Mouse (Mus musculus) ES-CJ7 (cell line): ENCODE measurements at regions not wholly inside any gene's neighbourhood (a gene's known extent, or its start where the extent isn't known, plus 50 kb on each side); places are given as distances from the start of the nearest gene placed in this dataset.

Experiments
- DNase-seq: peaks from one replicate; pipeline ENCODE4 v3.0.0; 2011; ENCODE audit warnings: low read depth, low spot score

DNA sequence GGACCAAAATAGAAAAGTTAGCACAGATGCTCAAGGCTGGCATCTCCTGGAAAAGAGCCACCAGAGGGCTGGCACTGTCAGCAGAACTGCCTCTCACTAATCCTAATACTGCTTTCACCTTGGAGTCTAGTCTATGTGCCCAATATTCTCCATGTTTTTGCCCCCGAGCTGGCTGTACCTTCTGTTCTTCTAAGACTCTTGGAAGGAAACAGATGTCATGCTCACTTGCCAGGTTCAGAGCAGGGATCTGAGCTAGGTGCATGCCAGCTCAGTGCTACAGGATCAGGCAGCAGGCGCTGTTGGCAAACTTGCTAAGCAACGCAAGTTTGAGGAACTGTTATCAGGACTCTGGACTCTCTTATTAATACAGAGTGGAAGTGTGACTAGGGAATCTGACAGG, 924.6 kb downstream of the Tbl1xr1 start:
- no peak for DNase-seq

DNA sequence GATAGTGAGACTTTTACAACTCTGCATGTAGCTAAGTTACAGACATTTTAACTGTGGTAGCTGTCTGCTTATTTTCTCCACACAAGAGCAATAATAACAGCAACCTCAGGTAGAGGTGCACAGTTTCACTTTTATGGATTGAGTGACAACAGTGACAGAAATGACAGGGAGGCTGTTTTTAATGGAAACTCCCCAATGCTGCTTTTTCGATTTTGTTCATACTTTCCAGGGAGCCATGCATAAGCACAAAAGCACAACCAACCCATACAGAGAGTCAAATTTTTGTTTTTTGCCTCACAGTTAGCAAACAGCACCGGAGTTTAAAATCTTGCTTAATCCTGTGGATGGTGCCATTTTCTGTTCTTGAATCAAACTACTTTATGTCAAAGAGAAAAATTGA, 955.6 kb downstream of the Tbl1xr1 start:
- no peak for DNase-seq

DNA sequence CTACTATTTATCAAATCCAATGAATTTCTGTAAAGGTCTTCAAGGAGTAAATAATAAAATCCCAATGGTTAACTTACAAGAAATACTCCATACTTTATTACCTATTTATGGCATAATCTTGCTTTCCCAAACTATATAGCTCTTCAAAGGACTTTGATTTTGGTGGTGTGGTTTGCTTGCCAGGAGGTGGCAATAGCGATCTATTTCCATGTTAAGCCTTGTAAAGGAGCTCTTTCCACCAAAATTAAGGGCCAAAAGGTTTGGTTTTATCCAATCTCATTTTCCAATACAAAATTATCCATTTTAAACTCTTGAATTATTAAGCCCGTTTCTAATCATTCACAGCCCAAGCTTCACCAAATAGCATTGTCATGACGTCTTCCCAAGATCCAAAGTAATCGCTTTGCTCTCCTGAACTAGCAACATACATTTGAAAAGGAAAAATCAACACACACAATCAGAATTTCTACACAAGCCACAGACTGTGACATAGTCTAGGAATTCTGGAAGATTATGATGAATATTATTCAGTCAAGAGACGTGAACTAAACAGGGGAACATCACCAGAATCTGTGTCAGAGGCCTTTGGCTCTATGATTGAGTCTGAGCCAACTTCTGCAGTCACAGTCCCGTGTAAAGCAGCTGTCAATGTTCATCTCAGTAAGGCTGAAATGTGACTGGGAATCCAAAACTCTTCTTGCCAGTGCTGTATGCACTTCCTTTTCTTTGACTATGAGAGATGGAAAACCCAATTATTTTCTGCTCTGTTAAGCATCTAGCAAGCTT, 986.9 kb downstream of the Tbl1xr1 start:
- DNase-seq, result no peak

DNA sequence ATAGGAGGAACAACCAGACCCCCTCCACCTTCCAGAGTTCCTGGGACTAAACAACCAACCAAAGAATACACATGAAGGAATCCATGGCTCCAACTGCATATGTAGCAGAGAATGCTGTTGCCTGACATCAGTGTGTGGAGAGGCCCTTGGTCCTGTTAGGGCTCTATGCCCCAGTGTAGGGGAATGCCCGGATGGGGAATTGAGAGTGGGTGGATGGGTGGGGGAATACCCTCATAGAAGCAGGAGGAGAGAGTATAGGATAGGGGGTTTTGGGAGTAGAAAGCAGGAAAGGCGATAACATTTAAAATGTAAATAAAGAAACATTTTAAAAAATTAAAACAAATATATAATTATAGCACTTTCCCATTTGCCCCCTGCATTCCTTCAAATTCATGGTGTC, 995.0 kb downstream of the Tbl1xr1 start:
- DNase-seq, result no peak
